Mouse (Mus musculus): ENCODE data around the gene Ccdc157.

DNA sequence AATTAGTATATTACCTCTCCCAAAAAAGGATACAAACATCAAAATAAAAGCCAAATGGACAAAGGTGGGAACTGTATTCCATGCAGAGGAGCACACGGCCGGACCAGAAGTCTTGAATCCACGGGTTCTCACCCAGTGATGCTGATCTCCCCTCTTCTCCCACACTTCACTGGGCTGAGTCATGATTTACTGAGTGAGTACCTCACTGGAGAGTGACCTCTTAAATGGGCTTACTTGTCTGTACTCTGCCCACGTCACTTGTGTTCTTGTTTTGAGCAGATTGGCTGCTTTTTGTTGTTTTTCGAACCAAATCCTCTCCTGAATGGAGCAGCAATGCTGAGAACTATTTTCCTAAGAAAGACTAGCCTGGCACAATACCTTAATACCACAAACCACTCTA, 55.1 kb downstream of the Ccdc157 start:
- TF ChIP-seq CTCF (IDR thresholded peaks at IDR 0.05; ENCODE audit: low read depth) (no peak), EP300 (IDR thresholded peaks at IDR 0.05; ENCODE audit: low read depth) (no peak)

Measured in liver, embryonic 14.5 days (tissue).